Mouse (Mus musculus): ENCODE results near the gene Adcy9.

DNA sequence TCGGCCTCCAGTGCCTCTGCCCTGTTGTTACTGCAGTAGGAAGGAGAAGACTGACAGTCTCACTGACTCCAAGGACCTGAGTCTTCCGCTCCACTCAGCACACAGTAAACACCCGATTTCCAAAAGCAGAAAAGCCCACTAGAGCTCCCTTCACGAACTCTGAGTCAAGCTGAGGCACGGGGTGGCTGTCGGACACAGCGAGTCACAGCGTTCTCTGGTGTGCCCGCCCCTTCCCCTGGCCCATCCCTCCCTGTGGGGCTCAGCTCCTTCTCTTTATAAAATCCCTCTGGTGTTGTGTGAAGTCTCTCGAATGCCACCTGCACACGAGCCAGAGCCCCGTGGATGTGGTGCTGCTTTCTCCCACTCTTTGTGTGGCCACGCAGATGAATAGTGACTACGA, 7.0 kb downstream of the Adcy9 start:
- TF ChIP-seq CTCF (IDR thresholded peaks at IDR 0.05; ENCODE audit: extremely low read depth, insufficient read length, insufficient replicate concordance, low read depth, low read length) (no peak), POLR2A (IDR thresholded peaks at IDR 0.05; ENCODE audit: low read depth, low read length) (no peak)

Data from small intestine, adult 2 months (tissue).